Mouse (Mus musculus) myocyte (in vitro differentiated cells): ENCODE measurements around the gene Pak4.
"Not testable (repeated sequence)": the region's sequence is repeated elsewhere in the genome, so short reads cannot be mapped to it uniquely, and the experiment has no call there.

Source experiments
- MAX ChIP-seq: IDR thresholded peaks from one replicate; pipeline ENCODE4 v1.6.1; 2011; ENCODE audit warnings: low read depth, mild to moderate bottlenecking, control low read depth
- POLR2A ChIP-seq: IDR thresholded peaks from one replicate; pipeline ENCODE4 v1.6.1; 2011; ENCODE audit warnings: low read depth, mild to moderate bottlenecking, control low read depth, moderate library complexity; ENCODE audit not compliant: insufficient read length
- POLR2AphosphoS2 ChIP-seq: IDR thresholded peaks from one replicate; pipeline ENCODE4 v1.6.1; 2011; ENCODE audit warnings: low read depth, control low read depth; ENCODE audit not compliant: insufficient read length

DNA sequence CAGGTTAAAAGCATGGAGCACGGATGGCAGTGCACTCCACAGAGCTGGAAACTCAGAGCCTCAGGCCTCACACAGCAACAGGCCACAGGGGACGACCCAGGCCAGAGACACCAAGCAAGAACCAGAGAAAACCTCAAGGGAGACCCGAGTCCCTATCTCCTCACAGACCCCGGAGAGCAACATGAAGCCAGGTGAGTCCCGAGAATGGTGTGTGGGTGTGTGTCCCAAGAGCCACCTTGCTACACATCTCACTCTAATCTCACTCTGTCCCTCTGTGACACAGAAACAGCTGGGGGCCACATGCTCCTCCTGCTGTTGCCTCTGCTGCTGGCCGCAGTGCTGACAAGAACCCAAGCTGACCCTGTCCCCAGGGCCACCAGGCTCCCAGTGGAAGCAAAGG, 75.4 kb downstream of the Pak4 start, which contains the start of gene Ifnl3:
- TF ChIP-seq POLR2AphosphoS2, MAX, POLR2A: not testable (repeated sequence)
